Mouse (Mus musculus) forebrain, embryonic 13.5 days (tissue): ENCODE data around the gene Vps13c. TPM values are rescaled to one million over a fixed set of nuclear protein-coding genes. Genes with fewer than 3 reads are reported as not detected.

Experiments
- ATAC-seq: fragments of 200-750 bp; cut with Nextera tagmentation; 2 replicates; pipeline ENCODE4 v1.8.0; 2017
- H3K27ac ChIP-seq: fragments of 300-500 bp; sonication (generic); 2 replicates; pipeline ENCODE4 v1.5.1; 2015; ENCODE audit warnings: inconsistent platforms, mild to moderate bottlenecking, moderate library complexity
- H3K27me3 ChIP-seq: fragments of 300-500 bp; sonication (generic); 2 replicates; pipeline ENCODE4 v1.6.1; 2015; ENCODE audit warnings: mild to moderate bottlenecking, inconsistent platforms
- H3K36me3 ChIP-seq: fragments of 300-500 bp; sonication (generic); 2 replicates; pipeline ENCODE4 v1.6.1; 2015; ENCODE audit warnings: mild to moderate bottlenecking, inconsistent platforms; ENCODE audit not compliant: poor library complexity, severe bottlenecking
- H3K4me1 ChIP-seq: fragments of 300-500 bp; sonication (generic); 2 replicates; pipeline ENCODE4 v1.6.1; 2015; ENCODE audit warnings: inconsistent platforms
- H3K4me2 ChIP-seq: fragments of 300-500 bp; sonication (generic); 2 replicates; pipeline ENCODE4 v1.6.1; 2015; ENCODE audit warnings: inconsistent platforms, mild to moderate bottlenecking, moderate library complexity
- H3K4me3 ChIP-seq: fragments of 300-500 bp; sonication (generic); 2 replicates; pipeline ENCODE4 v1.5.1; 2015; ENCODE audit warnings: mild to moderate bottlenecking, inconsistent platforms
- H3K9ac ChIP-seq: fragments of 300-500 bp; sonication (generic); 2 replicates; pipeline ENCODE4 v1.6.1; 2015; ENCODE audit warnings: mild to moderate bottlenecking, inconsistent platforms
- H3K9me3 ChIP-seq: fragments of 300-500 bp; sonication (generic); replicated peaks from 2 replicates; pipeline ENCODE4 v1.6.1; 2016; ENCODE audit warnings: inconsistent platforms
- WGBS: fragments of 180-500 bp; shearing (Covaris S2); methylation state at CpG from one replicate; pipeline ENCODE4 v1.1.7; 2015; 5-methylcytosine and 5-hydroxymethylcytosine counted together
- polyA plus RNA-seq: library from polyadenylated mRNA; unstranded; fragments of >200 nt; fragmentation: Nextera tagmentation; extraction: Ambion mirVana; gene quantifications from 2 replicates; pipeline ENCODE4 v1.2.1, GENCODE M21; 2015

The Vps13c gene
- polyA plus RNA-seq, 1 experiment from 2014 or later = 8.1 TPM

- 79% methylated on average over 6 of the region's 6 CpGs for WGBS
- no peak overlapping the region for H3K4me3 ChIP-seq
- no peak for ATAC-seq
- no peaks in the 10 kb centered on the region for H3K36me3 ChIP-seq
- H3K9me3 ChIP-seq = no peaks in the 10 kb centered on the region
- H3K4me2 ChIP-seq = no peak overlapping the region
- H3K9ac ChIP-seq = no peak overlapping the region
- H3K4me1 ChIP-seq = peaks cover 13% of the 10 kb centered on the region; the same call in 1 of the 2 replicates
- H3K27me3 ChIP-seq = no peaks in the 10 kb centered on the region
- no peak overlapping the region; the same call in 1 of the 2 replicates for H3K27ac ChIP-seq
These were observed 27.2 kb downstream of the Vps13c start for GRCm38 (mm10) chr9:67867411-67867810.

- no peak overlapping the region for H3K9ac ChIP-seq
- no peak for ATAC-seq
- no peak overlapping the region for H3K27ac ChIP-seq
- peaks cover 13% of the 10 kb centered on the region; the same call in 1 of the 2 replicates for H3K4me1 ChIP-seq
- no peaks in the 10 kb centered on the region for H3K27me3 ChIP-seq
- no peaks in the 10 kb centered on the region for H3K36me3 ChIP-seq
- 93% methylated on average over 16 of the region's 16 CpGs for WGBS
- H3K4me2 ChIP-seq = no peak overlapping the region
- H3K4me3 ChIP-seq = no peak overlapping the region
- H3K9me3 ChIP-seq = no peaks in the 10 kb centered on the region
These were observed 29.7 kb downstream of the Vps13c start for GRCm38 (mm10) chr9:67869691-67870450.

- Histone ChIP-seq H3K36me3 (no peaks in the 10 kb centered on the region), H3K4me3 (no peak overlapping the region), H3K4me1 (0 out of 2 replicates have a peak, but pooled peaks cover 7% of the 10 kb centered on the region), H3K4me2 (no peak overlapping the region), H3K9me3 (no peaks in the 10 kb centered on the region), H3K27me3 (no peaks in the 10 kb centered on the region), H3K27ac (no peak overlapping the region), H3K9ac (no peak overlapping the region)
- ATAC-seq = no peak
- 78% methylated on average over 7 of the region's 7 CpGs for WGBS
These were observed 34.5 kb downstream of the Vps13c start for GRCm38 (mm10) chr9:67874522-67875222.

GRCm38 (mm10) chr9:67875337-67875736, 35.1 kb downstream of the Vps13c start:
- no peaks in the 10 kb centered on the region for H3K9me3 ChIP-seq
- H3K36me3 ChIP-seq = no peaks in the 10 kb centered on the region
- no peaks in the 10 kb centered on the region for H3K27me3 ChIP-seq
- no peak for ATAC-seq
- H3K27ac ChIP-seq = no peak overlapping the region
- H3K4me3 ChIP-seq = no peak overlapping the region
- H3K9ac ChIP-seq = no peak overlapping the region
- WGBS = 52% methylated on average over 2 of the region's 2 CpGs
- H3K4me1 ChIP-seq = 0 out of 2 replicates have a peak, but pooled peaks cover 7% of the 10 kb centered on the region
- no peak overlapping the region for H3K4me2 ChIP-seq

GRCm38 (mm10) chr9:67877081-67877718, 37.0 kb downstream of the Vps13c start:
- Histone ChIP-seq H3K9ac (no peak overlapping the region), H3K27me3 (no peaks in the 10 kb centered on the region), H3K4me1 (no peaks in the 10 kb centered on the region), H3K36me3 (peaks cover 3% of the 10 kb centered on the region), H3K4me3 (no peak overlapping the region), H3K27ac (no peak overlapping the region), H3K4me2 (no peak overlapping the region), H3K9me3 (no peaks in the 10 kb centered on the region)
- ATAC-seq = no peak
- WGBS = 75% methylated on average over 14 of the region's 14 CpGs

GRCm38 (mm10) chr9:67878197-67878769, 38.1 kb downstream of the Vps13c start:
- Histone ChIP-seq H3K36me3 (peaks cover 3% of the 10 kb centered on the region), H3K27ac (no peak overlapping the region), H3K27me3 (no peaks in the 10 kb centered on the region), H3K4me1 (no peaks in the 10 kb centered on the region), H3K4me2 (no peak overlapping the region), H3K4me3 (no peak overlapping the region), H3K9ac (no peak overlapping the region), H3K9me3 (no peaks in the 10 kb centered on the region)
- WGBS = 91% methylated on average over 11 of the region's 11 CpGs
- no peak for ATAC-seq

- no peaks in the 10 kb centered on the region for H3K4me1 ChIP-seq
- H3K4me3 ChIP-seq = no peak overlapping the region
- ATAC-seq = no peak
- H3K4me2 ChIP-seq = no peak overlapping the region
- no peak overlapping the region for H3K27ac ChIP-seq
- H3K9ac ChIP-seq = no peak overlapping the region
- peaks cover 17% of the 10 kb centered on the region for H3K36me3 ChIP-seq
- 67% methylated on average over 13 of the region's 13 CpGs for WGBS
- no peaks in the 10 kb centered on the region for H3K27me3 ChIP-seq
- H3K9me3 ChIP-seq = no peaks in the 10 kb centered on the region
These were observed 43.3 kb downstream of the Vps13c start for GRCm38 (mm10) chr9:67883349-67883984.

GRCm38 (mm10) chr9:67884095-67884494, 43.9 kb downstream of the Vps13c start:
- Histone ChIP-seq H3K9ac (no peak overlapping the region), H3K36me3 (peaks cover 17% of the 10 kb centered on the region), H3K9me3 (no peaks in the 10 kb centered on the region), H3K4me1 (no peaks in the 10 kb centered on the region), H3K27me3 (no peaks in the 10 kb centered on the region), H3K27ac (no peak overlapping the region), H3K4me3 (no peak overlapping the region), H3K4me2 (no peak overlapping the region)
- 92% methylated on average over 3 of the region's 3 CpGs for WGBS
- no peak for ATAC-seq

- Histone ChIP-seq H3K36me3 (peaks cover 16% of the 10 kb centered on the region; the same call in 1 of the 2 replicates), H3K27me3 (no peaks in the 10 kb centered on the region), H3K9me3 (no peaks in the 10 kb centered on the region), H3K4me2 (no peak overlapping the region), H3K9ac (no peak overlapping the region), H3K27ac (no peak overlapping the region), H3K4me3 (no peak overlapping the region), H3K4me1 (no peaks in the 10 kb centered on the region)
- WGBS = 84% methylated on average over 4 of the region's 4 CpGs
- ATAC-seq = no peak
These were observed 47.0 kb downstream of the Vps13c start for GRCm38 (mm10) chr9:67886981-67887720.

- Histone ChIP-seq H3K9me3 (no peaks in the 10 kb centered on the region), H3K4me1 (0 out of 2 replicates have a peak, but pooled peaks cover 3% of the 10 kb centered on the region), H3K4me2 (no peak overlapping the region), H3K4me3 (no peak overlapping the region), H3K27me3 (no peaks in the 10 kb centered on the region), H3K27ac (no peak overlapping the region), H3K9ac (no peak overlapping the region), H3K36me3 (peaks cover 28% of the 10 kb centered on the region)
- no peak for ATAC-seq
- 89% methylated on average over 1 of the region's 1 CpGs for WGBS
These were observed 53.3 kb downstream of the Vps13c start for GRCm38 (mm10) chr9:67893474-67893873.

- WGBS = 67% methylated on average over 12 of the region's 12 CpGs
- Histone ChIP-seq H3K4me2 (no peak overlapping the region), H3K27me3 (no peaks in the 10 kb centered on the region), H3K4me1 (0 out of 2 replicates have a peak, but pooled peaks cover 3% of the 10 kb centered on the region), H3K4me3 (no peak overlapping the region), H3K9me3 (no peaks in the 10 kb centered on the region), H3K36me3 (peaks cover 31% of the 10 kb centered on the region), H3K9ac (no peak overlapping the region), H3K27ac (no peak overlapping the region)
- no peak for ATAC-seq
These were observed 56.6 kb downstream of the Vps13c start for GRCm38 (mm10) chr9:67896646-67897295.
